Mouse (Mus musculus) cerebellum, postnatal 14 days (tissue): ENCODE data around the gene Arhgap15.
"Not testable (repeated sequence)": the region's sequence is repeated elsewhere in the genome, so short reads cannot be mapped to it uniquely, and the experiment has no call there.

Experiments used
- DNase-seq, 2 experiments: peaks; one replicate each; pipeline ENCODE4 v3.0.0; 2021; ENCODE audit warnings: mixed read lengths in 2 of 2

Gene Arhgap15

GRCm38 (mm10) chr2:43748287-43748983 is at the start of gene Arhgap15:
Gene Arhgap15 (plus strand): TSS chr2:43748824.
- no peak for DNase-seq

- no peak for DNase-seq
Measured at GRCm38 (mm10) chr2:43712611-43713138, 35.9 kb upstream of the Arhgap15 start.

- peak; percentile 70 to 76 for DNase-seq
Measured at GRCm38 (mm10) chr2:43722446-43723103, 26.0 kb upstream of the Arhgap15 start.

GRCm38 (mm10) chr2:43723104-43723541 is 25.5 kb upstream of the Arhgap15 start:
- no peak for DNase-seq

GRCm38 (mm10) chr2:43727181-43727580 is 21.4 kb upstream of the Arhgap15 start:
- DNase-seq: no peak

GRCm38 (mm10) chr2:43727693-43728092 is 20.9 kb upstream of the Arhgap15 start:
- DNase-seq: no peak

GRCm38 (mm10) chr2:43728831-43729230 is 19.8 kb upstream of the Arhgap15 start:
- no peak for DNase-seq

- DNase-seq: no peak
Measured at GRCm38 (mm10) chr2:43732396-43732795, 16.2 kb upstream of the Arhgap15 start.

- not testable (repeated sequence) for DNase-seq
Measured at GRCm38 (mm10) chr2:43735071-43735470, 13.6 kb upstream of the Arhgap15 start.

GRCm38 (mm10) chr2:43737546-43737945 is 11.1 kb upstream of the Arhgap15 start:
- DNase-seq: no peak

- no peak for DNase-seq
Measured at GRCm38 (mm10) chr2:43738562-43739112, 10.0 kb upstream of the Arhgap15 start.

GRCm38 (mm10) chr2:43739190-43739818 is 9.3 kb upstream of the Arhgap15 start:
- DNase-seq: no peak

- no peak for DNase-seq
Measured at GRCm38 (mm10) chr2:43749321-43749720, 697 bp downstream of the Arhgap15 start.

GRCm38 (mm10) chr2:43755899-43756298 is 7.3 kb downstream of the Arhgap15 start:
- no peak for DNase-seq

GRCm38 (mm10) chr2:43756626-43757025 is 8.0 kb downstream of the Arhgap15 start:
- no peak for DNase-seq

GRCm38 (mm10) chr2:43761735-43762134 is 13.1 kb downstream of the Arhgap15 start:
- no peak for DNase-seq

- DNase-seq: peak; percentile 7 to 10
Measured at GRCm38 (mm10) chr2:43763279-43763678, 14.7 kb downstream of the Arhgap15 start.

- no peak for DNase-seq
Measured at GRCm38 (mm10) chr2:43764456-43764855, 15.8 kb downstream of the Arhgap15 start.

GRCm38 (mm10) chr2:43766200-43766599 is 17.6 kb downstream of the Arhgap15 start:
- no peak for DNase-seq

GRCm38 (mm10) chr2:43769850-43770570 is 21.4 kb downstream of the Arhgap15 start:
- DNase-seq: no peak

- no peak for DNase-seq
Measured at GRCm38 (mm10) chr2:43772640-43773039, 24.0 kb downstream of the Arhgap15 start.

- no peak for DNase-seq
Measured at GRCm38 (mm10) chr2:43782157-43782556, 33.5 kb downstream of the Arhgap15 start.
